Mouse (Mus musculus) kidney, postnatal 4 days (tissue): ENCODE measurements around the gene Dnm2.
A peak's percentile ranks its signal among the peaks of the same experiment; 100 is the strongest.
"Not testable (repeated sequence)": the region's sequence is repeated elsewhere in the genome, so short reads cannot be mapped to it uniquely, and the experiment has no call there.

Experiments used
- DNase-seq, 2 experiments: peaks; one replicate each; pipeline ENCODE4 v3.0.0; 2021; ENCODE audit warnings: mixed read lengths in 2 of 2

Dnm2 gene

GRCm38 (mm10) chr9:21458821-21459220, 34.1 kb downstream of the Dnm2 start:
- DNase-seq = no peak

DNA sequence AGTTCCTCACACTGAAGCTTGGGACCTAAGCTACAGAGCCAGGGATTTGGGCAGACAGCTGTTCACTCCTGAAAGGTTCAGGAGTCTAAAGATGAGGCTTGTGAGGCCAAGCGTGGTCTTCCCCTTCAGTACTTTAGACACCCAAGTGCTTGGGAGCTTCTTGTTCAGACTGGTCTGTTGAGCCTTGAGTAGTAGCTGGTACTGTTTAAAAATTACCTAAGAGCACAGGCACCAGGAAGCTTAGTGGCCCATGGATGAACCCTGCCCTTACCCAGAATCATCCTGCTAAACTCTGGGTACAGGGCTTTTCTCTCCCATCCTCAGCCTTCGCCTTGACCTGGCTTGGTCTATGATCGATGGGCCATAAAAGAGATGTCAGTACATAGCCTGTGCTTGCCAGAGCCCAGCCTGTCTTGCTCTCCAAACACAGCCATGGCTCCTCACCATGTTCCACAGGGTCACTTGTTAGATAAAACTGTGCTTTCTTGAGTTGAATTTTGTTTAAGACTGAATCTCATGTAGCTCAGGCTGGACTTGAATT, 35.8 kb downstream of the Dnm2 start:
- DNase-seq = no peak

- peak; percentile 53 to 73 for DNase-seq
Measured at GRCm38 (mm10) chr9:21463138-21463590, 38.5 kb downstream of the Dnm2 start.

- DNase-seq = no peak
Measured at GRCm38 (mm10) chr9:21463766-21464564, 39.3 kb downstream of the Dnm2 start.

- not testable (repeated sequence) for DNase-seq
Measured at GRCm38 (mm10) chr9:21464565-21464928, 39.8 kb downstream of the Dnm2 start.

GRCm38 (mm10) chr9:21469032-21470024, 44.6 kb downstream of the Dnm2 start:
- peak; percentile 68 to 72 for DNase-seq

- DNase-seq = no peak
Measured at GRCm38 (mm10) chr9:21472913-21473312, 48.2 kb downstream of the Dnm2 start.

DNA sequence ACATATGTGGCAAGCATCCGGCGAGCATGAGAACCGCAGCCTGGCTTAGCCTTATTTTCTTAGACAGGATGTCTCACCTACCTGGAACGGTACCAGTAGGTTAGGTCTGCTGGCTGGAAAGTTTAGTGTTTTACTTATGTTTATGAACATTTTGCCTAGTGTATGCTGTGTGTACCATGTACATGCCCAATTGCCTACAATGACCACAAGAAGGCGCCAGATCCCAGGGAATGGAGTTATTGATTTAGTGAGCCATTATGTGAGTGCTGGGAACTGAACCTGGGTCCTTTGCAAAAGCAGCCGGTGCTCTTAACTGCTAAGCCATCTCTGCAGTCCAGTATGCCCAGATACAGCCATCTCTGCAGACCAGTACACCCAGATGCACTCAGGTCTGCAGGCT, 53.0 kb downstream of the Dnm2 start:
- no peak for DNase-seq

GRCm38 (mm10) chr9:21484065-21484464, 59.4 kb downstream of the Dnm2 start:
- DNase-seq = no peak

- not testable (repeated sequence) for DNase-seq
Measured at GRCm38 (mm10) chr9:21488246-21488645, 63.5 kb downstream of the Dnm2 start.

DNA sequence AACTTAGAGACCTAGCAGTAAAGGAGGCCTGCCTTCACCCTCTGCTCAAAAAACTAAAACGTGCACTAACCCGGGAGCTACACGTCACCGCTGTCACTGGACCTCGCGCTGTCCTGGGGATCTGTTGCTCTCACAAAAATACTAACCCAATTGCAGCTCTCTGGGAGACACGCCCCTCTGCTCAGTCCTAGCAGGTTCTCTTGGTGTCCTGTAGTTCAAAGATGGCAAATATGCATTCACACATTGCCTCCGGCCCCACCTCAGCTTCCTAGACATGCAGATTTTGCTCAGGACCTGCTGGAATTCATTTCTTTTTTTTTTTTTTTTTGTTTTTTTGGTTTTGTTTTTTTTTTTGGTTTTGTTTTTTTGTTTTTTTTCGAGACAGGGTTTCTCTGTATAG, 66.0 kb downstream of the Dnm2 start:
- no peak for DNase-seq

- DNase-seq = no peak
Measured at GRCm38 (mm10) chr9:21493907-21494306, 69.2 kb downstream of the Dnm2 start.

DNA sequence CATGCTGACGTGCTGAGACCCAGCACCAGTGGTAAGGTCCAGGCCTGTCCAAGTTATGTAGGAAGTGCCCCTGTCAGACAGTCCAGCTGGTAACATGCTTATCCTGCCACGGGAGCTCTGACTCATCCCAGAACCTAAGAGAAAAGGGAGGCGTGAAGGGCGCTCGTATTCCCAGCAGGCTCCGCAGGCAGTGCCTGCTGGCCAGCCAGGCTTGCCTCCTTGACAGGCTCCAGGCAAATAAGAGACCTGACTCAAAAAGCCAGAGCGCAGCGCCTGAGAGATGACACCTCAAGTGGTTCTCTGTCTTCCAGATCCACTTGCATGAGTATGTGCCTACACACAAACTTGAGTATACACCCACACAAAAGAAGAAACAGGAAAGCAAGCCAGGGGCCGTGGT, 70.0 kb downstream of the Dnm2 start:
- no peak for DNase-seq

DNA sequence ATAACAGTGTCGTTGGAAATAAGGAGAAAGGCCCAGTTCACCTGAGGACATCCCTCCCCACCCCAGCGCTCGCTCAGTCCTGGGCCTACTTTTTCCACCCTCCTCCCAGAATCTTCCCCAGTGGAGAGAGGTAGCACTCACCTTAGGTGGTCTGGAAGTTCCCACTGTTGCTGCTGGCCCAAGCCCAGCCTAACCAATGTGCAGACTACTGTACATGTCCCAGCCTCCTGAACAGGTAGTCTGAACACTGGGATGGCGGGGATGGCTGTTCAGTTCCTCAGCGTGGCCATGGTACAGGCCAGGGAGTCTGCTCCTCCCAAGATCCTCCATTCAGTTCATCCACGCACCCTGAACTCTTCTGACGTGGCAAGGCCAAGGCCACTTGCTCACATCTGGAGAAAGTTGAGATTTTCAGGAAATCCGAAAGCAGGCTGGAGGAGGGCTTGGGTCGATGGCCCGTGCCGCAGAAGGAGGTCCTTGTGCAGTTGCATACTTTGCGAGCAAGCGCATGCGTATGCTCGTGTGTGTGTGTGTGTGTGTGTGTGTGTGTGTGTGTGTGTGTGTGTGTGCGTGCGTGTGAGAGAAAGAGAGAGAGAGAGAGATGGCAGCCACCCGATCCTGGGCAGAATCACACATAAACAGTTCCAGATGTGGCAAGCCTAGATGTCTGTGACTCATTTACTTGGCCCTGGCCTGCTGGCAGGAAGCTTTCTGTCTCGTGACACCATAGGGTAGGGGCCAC, 71.8 kb downstream of the Dnm2 start:
- peak in 1 of 2 experiments; percentile 26 for DNase-seq

DNA sequence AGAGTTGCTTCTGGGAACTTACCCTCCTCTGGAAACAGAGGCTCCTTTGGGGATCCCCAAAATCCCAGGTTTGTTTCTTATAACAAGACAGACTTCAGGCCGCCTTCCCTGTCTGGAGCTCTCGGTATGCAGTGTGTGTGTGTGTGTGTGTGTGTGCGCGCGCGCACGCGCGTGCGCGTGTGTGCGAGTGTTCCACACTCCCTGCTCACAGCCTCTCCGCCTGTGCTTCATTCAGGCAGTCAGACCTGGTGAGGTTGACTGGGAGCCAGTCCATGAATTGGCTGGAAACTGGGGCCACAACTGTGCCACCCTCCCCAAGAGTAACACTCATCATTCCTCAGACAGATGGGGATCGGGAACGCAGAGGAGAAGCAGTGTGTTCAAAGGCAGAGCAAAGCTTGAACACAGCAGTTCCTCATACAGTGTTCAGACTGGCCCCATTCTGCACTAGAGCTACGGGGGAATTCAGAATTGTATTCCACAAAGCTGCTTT, 72.4 kb downstream of the Dnm2 start:
- DNase-seq = no peak

- DNase-seq = no peak
Measured at GRCm38 (mm10) chr9:21497664-21498063, 73.0 kb downstream of the Dnm2 start.

GRCm38 (mm10) chr9:21498284-21498902, 73.7 kb downstream of the Dnm2 start:
- no peak for DNase-seq

GRCm38 (mm10) chr9:21503352-21503751, 78.6 kb downstream of the Dnm2 start:
- no peak for DNase-seq

DNA sequence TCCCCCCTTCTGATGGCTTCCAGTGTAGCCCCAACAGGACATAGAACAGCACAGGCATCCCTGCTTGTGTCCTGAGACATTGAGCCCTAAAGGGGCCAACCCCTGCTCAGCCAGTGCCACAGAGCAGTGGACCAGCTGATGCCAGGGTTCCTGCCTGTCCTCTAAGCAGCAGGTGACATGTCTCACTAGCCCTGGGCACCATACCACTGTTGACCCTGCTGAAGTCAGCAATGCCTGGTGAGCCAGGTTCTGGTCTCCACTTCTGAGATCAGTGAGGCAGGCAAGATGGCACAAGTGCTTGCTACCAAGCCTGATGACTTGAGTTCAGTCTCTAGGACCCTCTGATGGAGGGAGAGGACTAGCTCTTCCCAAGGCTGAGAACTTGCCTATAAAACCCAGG, 81.1 kb downstream of the Dnm2 start:
- DNase-seq = no peak

DNA sequence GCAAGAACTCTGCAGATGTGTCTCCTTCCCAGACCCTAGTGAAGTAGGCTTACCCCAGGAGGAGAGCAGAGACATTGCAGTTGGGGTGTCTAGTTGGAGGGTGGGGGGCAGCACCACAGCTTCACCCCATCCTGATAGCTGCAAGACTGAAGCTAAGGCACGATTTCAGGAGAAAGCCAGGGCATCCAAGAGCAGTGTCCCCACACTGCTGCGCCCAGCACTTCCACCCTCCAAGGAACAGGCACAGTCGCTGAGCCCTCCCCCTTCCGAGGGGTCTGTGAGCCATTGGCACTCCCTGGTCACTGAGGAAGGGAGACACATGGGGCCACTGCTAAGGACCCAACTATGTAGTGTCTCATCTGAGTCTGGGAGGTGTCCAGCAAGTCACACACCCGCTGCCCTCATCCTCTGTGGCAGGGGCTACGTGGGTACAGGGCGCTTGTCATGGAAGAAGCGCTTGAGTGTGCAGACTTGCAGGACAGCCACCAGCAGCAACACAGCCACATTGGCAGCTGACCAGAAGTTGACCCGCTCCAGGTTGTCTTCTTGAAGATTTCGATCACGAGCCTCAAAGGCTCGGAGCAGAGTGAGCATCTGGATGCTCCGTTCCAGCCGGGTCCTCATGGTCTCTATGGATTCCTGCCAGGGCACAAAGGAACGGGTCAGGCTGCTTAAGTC, 83.2 kb downstream of the Dnm2 start:
- DNase-seq = peak in 1 of 2 experiments; percentile 27

DNA sequence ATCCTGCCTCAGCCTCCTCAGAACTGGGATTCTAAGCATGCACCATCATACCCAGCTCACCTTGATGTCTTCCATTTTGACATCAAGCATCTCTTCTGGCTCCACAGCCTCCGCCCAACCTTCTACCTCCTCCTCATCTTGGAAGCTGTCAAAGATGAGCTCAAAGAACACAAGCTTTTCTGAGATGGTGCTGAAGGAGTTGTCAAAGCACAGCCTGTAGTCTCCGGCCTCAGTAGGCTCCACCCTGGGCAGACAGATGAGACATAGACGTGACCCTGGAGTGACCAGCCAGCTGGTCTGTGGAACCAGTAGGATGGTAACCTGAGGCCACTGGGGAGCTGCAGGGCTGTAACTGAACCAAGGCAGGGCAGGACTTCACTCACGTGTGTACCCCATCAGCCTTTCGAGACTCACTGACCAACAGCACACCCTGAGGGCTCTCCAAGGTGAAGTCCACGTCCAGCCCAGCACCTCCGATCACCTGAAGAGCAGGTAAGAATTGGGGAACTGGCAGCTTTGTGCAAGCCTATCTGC, 84.2 kb downstream of the Dnm2 start:
- DNase-seq = peak; percentile 8 to 19
